Mouse (Mus musculus) neural tube, embryonic 14.5 days (tissue): ENCODE measurements around the gene Stom. TPM values are rescaled to one million over a fixed set of nuclear protein-coding genes. Genes with fewer than 3 reads are reported as not detected.

Experiments
- ATAC-seq: fragments of 200-750 bp; cut with Nextera tagmentation; 2 replicates; pipeline ENCODE4 v1.8.0; 2017; ENCODE audit warnings: low read depth, mild to moderate bottlenecking, moderate TSS enrichment, moderate library complexity
- H3K27ac ChIP-seq: fragments of 300-500 bp; sonication (generic); 2 replicates; pipeline ENCODE4 v1.5.1; 2014; ENCODE audit warnings: low read depth, mild to moderate bottlenecking, control low read depth, low read length, moderate library complexity, mixed read lengths
- H3K27me3 ChIP-seq: fragments of 300-500 bp; sonication (generic); 2 replicates; pipeline ENCODE4 v1.6.1; 2014; ENCODE audit warnings: low read length; ENCODE audit not compliant: control insufficient read depth, insufficient read depth
- H3K36me3 ChIP-seq: fragments of 300-500 bp; sonication (generic); 2 replicates; pipeline ENCODE4 v1.6.1; 2014; ENCODE audit warnings: low read length, mixed read lengths; ENCODE audit not compliant: control insufficient read depth, insufficient read depth
- H3K4me1 ChIP-seq: fragments of 300-500 bp; sonication (generic); 2 replicates; pipeline ENCODE4 v1.6.1; 2014; ENCODE audit warnings: low read length; ENCODE audit not compliant: control insufficient read depth, insufficient read depth
- H3K4me2 ChIP-seq: fragments of 300-500 bp; sonication (generic); 2 replicates; pipeline ENCODE4 v1.6.1; 2014; ENCODE audit warnings: mild to moderate bottlenecking, low read depth, low read length, control low read depth
- H3K4me3 ChIP-seq: fragments of 300-500 bp; sonication (generic); 2 replicates; pipeline ENCODE4 v1.5.1; 2014; ENCODE audit warnings: low read depth, low read length, control low read depth, mixed read lengths
- H3K9ac ChIP-seq: fragments of 300-500 bp; sonication (generic); replicated peaks from 2 replicates; pipeline ENCODE4 v1.6.1; 2014; ENCODE audit warnings: low read depth, mild to moderate bottlenecking, control low read depth, low read length, mixed read lengths
- H3K9me3 ChIP-seq: fragments of 300-500 bp; sonication (generic); 2 replicates; pipeline ENCODE4 v1.6.1; 2016; ENCODE audit warnings: low read length; ENCODE audit not compliant: control insufficient read depth
- WGBS: fragments of 180-500 bp; shearing (Covaris S2); extraction: QIAGEN DNeasy Blood & Tissue Kit; methylation state at CpG from one replicate; pipeline ENCODE4 v1.1.7; 2014; 5-methylcytosine and 5-hydroxymethylcytosine counted together
- polyA plus RNA-seq: library from polyadenylated mRNA; unstranded; fragments of >200 nt; fragmentation: Nextera tagmentation; extraction: Ambion mirVana; gene quantifications from 2 replicates; pipeline ENCODE4 v1.2.1, GENCODE M21; 2014

Gene Stom
- polyA plus RNA-seq, 1 experiment from 2014 or later = 14.2 TPM

GRCm38 (mm10) chr2:35287017-35287620, 49.7 kb downstream of the Stom start:
- Histone ChIP-seq H3K4me3 (no peak overlapping the region), H3K9ac (no peak overlapping the region), H3K4me2 (no peak overlapping the region), H3K4me1 (0 out of 2 replicates have a peak, but pooled peaks cover 2% of the 10 kb centered on the region), H3K9me3 (no peaks in the 10 kb centered on the region), H3K27me3 (peaks cover 14% of the 10 kb centered on the region), H3K36me3 (no peaks in the 10 kb centered on the region), H3K27ac (no peak overlapping the region)
- no peak for ATAC-seq
- 92% methylated on average over 12 of the region's 12 CpGs for WGBS

- H3K9ac ChIP-seq = no peak overlapping the region
- no peak overlapping the region for H3K4me2 ChIP-seq
- WGBS = 82% methylated on average over 5 of the region's 5 CpGs
Observed at GRCm38 (mm10) chr2:35285209-35285608, 51.6 kb downstream of the Stom start.

GRCm38 (mm10) chr2:35283997-35284396, 52.8 kb downstream of the Stom start:
- 86% methylated on average over 4 of the region's 4 CpGs for WGBS
- H3K4me2 ChIP-seq = no peak overlapping the region
- H3K27ac ChIP-seq = no peak overlapping the region
- no peak overlapping the region for H3K4me3 ChIP-seq
- H3K9ac ChIP-seq = no peak overlapping the region
- no peaks in the 10 kb centered on the region for H3K36me3 ChIP-seq
- H3K4me1 ChIP-seq = 0 out of 2 replicates have a peak, but pooled peaks cover 3% of the 10 kb centered on the region
- no peak for ATAC-seq
- H3K9me3 ChIP-seq = no peaks in the 10 kb centered on the region
- H3K27me3 ChIP-seq = peaks cover 23% of the 10 kb centered on the region

More at GRCm38 (mm10) chr2:35285209-35285608, 51.6 kb downstream of the Stom start:
- Histone ChIP-seq H3K27me3 (peaks cover 23% of the 10 kb centered on the region), H3K4me3 (no peak overlapping the region), H3K27ac (no peak overlapping the region), H3K9me3 (no peaks in the 10 kb centered on the region), H3K36me3 (no peaks in the 10 kb centered on the region), H3K4me1 (0 out of 2 replicates have a peak, but pooled peaks cover 3% of the 10 kb centered on the region)
- ATAC-seq = no peak

- Histone ChIP-seq H3K4me1 (0 out of 2 replicates have a peak, but pooled peaks cover 3% of the 10 kb centered on the region), H3K4me3 (peak overlapping the region; percentile 18; the same call in 1 of the 2 replicates), H3K27ac (no peak overlapping the region), H3K9ac (no peak overlapping the region), H3K4me2 (peak overlapping the region; percentile 38; the same call in 1 of the 2 replicates), H3K9me3 (no peaks in the 10 kb centered on the region), H3K36me3 (no peaks in the 10 kb centered on the region), H3K27me3 (peaks cover 23% of the 10 kb centered on the region)
- 4% methylated on average over 32 of the region's 32 CpGs for WGBS
- ATAC-seq = no peak; the same call in 1 of the 2 replicates
Observed at GRCm38 (mm10) chr2:35282214-35282613, 54.6 kb downstream of the Stom start.

- no peak for ATAC-seq
- Histone ChIP-seq H3K27me3 (peaks cover 23% of the 10 kb centered on the region), H3K4me3 (no peak overlapping the region), H3K9ac (no peak overlapping the region), H3K9me3 (no peaks in the 10 kb centered on the region), H3K4me1 (0 out of 2 replicates have a peak, but pooled peaks cover 3% of the 10 kb centered on the region), H3K4me2 (no peak overlapping the region), H3K27ac (no peak overlapping the region), H3K36me3 (no peaks in the 10 kb centered on the region)
- WGBS = 73% methylated on average over 3 of the region's 3 CpGs
Observed at GRCm38 (mm10) chr2:35280001-35280400, 56.8 kb downstream of the Stom start.

- Histone ChIP-seq H3K9me3 (no peaks in the 10 kb centered on the region), H3K27me3 (peaks cover 20% of the 10 kb centered on the region), H3K27ac (no peak overlapping the region), H3K4me3 (no peak overlapping the region), H3K4me1 (0 out of 2 replicates have a peak, but pooled peaks cover 4% of the 10 kb centered on the region), H3K9ac (no peak overlapping the region), H3K36me3 (no peaks in the 10 kb centered on the region), H3K4me2 (no peak overlapping the region)
- ATAC-seq = no peak
- WGBS = 82% methylated on average over 7 of the region's 7 CpGs
Observed at GRCm38 (mm10) chr2:35278371-35279210, 58.2 kb downstream of the Stom start.

GRCm38 (mm10) chr2:35277686-35278085, 59.1 kb downstream of the Stom start:
- Histone ChIP-seq H3K4me3 (no peak overlapping the region), H3K27ac (no peak overlapping the region), H3K27me3 (peaks cover 12% of the 10 kb centered on the region), H3K4me2 (no peak overlapping the region), H3K4me1 (0 out of 2 replicates have a peak, but pooled peaks cover 7% of the 10 kb centered on the region), H3K9me3 (no peaks in the 10 kb centered on the region), H3K9ac (no peak overlapping the region), H3K36me3 (no peaks in the 10 kb centered on the region)
- no peak for ATAC-seq
- WGBS = 81% methylated on average over 3 of the region's 3 CpGs

- Histone ChIP-seq H3K36me3 (no peaks in the 10 kb centered on the region), H3K4me1 (0 out of 2 replicates have a peak, but pooled peaks cover 4% of the 10 kb centered on the region), H3K9me3 (no peaks in the 10 kb centered on the region), H3K4me2 (no peak overlapping the region), H3K27me3 (no peaks in the 10 kb centered on the region), H3K27ac (no peak overlapping the region), H3K9ac (no peak overlapping the region), H3K4me3 (no peak overlapping the region)
- no peak for ATAC-seq
- WGBS = 34% methylated on average over 2 of the region's 2 CpGs
Observed at GRCm38 (mm10) chr2:35273536-35273935, 63.2 kb downstream of the Stom start.

GRCm38 (mm10) chr2:35272881-35273280, 63.9 kb downstream of the Stom start:
- Histone ChIP-seq H3K9ac (no peak overlapping the region), H3K4me1 (0 out of 2 replicates have a peak, but pooled peaks cover 4% of the 10 kb centered on the region), H3K27me3 (no peaks in the 10 kb centered on the region), H3K36me3 (no peaks in the 10 kb centered on the region), H3K27ac (no peak overlapping the region), H3K9me3 (no peaks in the 10 kb centered on the region), H3K4me2 (no peak overlapping the region), H3K4me3 (no peak overlapping the region)
- 88% methylated on average over 6 of the region's 6 CpGs for WGBS
- ATAC-seq = no peak
